Mouse (Mus musculus): ENCODE data around the gene Foxp1. TPM values are rescaled to one million over a fixed set of nuclear protein-coding genes. Genes with fewer than 3 reads are reported as not detected.
A peak's percentile ranks its signal among the peaks of the same experiment; 100 is the strongest.

The Foxp1 gene
- polyA plus RNA-seq, 1 experiment from 2014 or later, result 36.4 TPM

GRCm38 (mm10) chr6:99184051-99184450 lies 338.5 kb downstream of the Foxp1 start:
- 93% methylated on average over 5 of the region's 5 CpGs for WGBS
- Histone ChIP-seq H3K4me3 (ENCODE audit: low read length) (no peak overlapping the region), H3K27ac (ENCODE audit: low read length) (no peak overlapping the region), H3K4me2 (replicated peaks; ENCODE audit: low read depth, low read length) (no peak overlapping the region), H3K9me3 (ENCODE audit: low read length) (no peaks in the 10 kb centered on the region), H3K4me1 (ENCODE audit: insufficient read depth, low read length) (peaks cover 7% of the 10 kb centered on the region; the same call in 1 of the 2 replicates), H3K27me3 (ENCODE audit: insufficient read depth, low read length) (no peaks in the 10 kb centered on the region), H3K9ac (replicated peaks; ENCODE audit: low read length) (no peak overlapping the region), H3K36me3 (ENCODE audit: insufficient read depth, low read length) (no peaks in the 10 kb centered on the region)
- no peak for ATAC-seq (ENCODE audit: low FRiP score, low TSS enrichment)

GRCm38 (mm10) chr6:99182777-99183176 lies 339.7 kb downstream of the Foxp1 start:
- Histone ChIP-seq H3K9me3 (ENCODE audit: low read length) (no peaks in the 10 kb centered on the region), H3K27me3 (ENCODE audit: insufficient read depth, low read length) (no peaks in the 10 kb centered on the region), H3K27ac (ENCODE audit: low read length) (no peak overlapping the region), H3K4me2 (replicated peaks; ENCODE audit: low read depth, low read length) (no peak overlapping the region), H3K9ac (replicated peaks; ENCODE audit: low read length) (no peak overlapping the region), H3K4me3 (ENCODE audit: low read length) (no peak overlapping the region), H3K4me1 (ENCODE audit: insufficient read depth, low read length) (no peaks in the 10 kb centered on the region), H3K36me3 (ENCODE audit: insufficient read depth, low read length) (no peaks in the 10 kb centered on the region)
- ATAC-seq (ENCODE audit: low FRiP score, low TSS enrichment), result no peak
- 94% methylated on average over 4 of the region's 4 CpGs for WGBS

DNA sequence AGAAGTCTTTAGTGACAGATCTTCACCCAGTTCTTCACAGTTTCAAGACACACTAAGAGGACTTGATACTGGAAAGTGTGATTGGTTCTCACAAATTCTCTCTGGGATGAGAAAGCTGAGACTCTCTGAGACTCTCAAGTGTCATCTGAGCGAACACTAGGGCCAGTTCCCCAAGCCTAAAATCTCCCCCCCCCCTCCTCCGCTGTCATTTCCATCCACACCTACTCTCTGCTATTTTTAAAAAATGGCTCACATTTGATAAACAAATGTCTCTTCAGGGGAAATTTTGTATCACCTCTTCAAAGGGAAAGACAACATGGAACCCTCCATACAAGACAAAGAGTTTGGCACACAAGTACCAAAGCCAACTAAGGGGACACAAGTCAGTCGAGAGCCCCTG lies 346.3 kb downstream of the Foxp1 start:
- Histone ChIP-seq H3K4me3 (ENCODE audit: low read length) (no peak overlapping the region), H3K4me2 (replicated peaks; ENCODE audit: low read depth, low read length) (no peak overlapping the region), H3K36me3 (ENCODE audit: insufficient read depth, low read length) (no peaks in the 10 kb centered on the region), H3K27me3 (ENCODE audit: insufficient read depth, low read length) (no peaks in the 10 kb centered on the region), H3K27ac (ENCODE audit: low read length) (no peak overlapping the region), H3K4me1 (ENCODE audit: insufficient read depth, low read length) (peaks cover 21% of the 10 kb centered on the region), H3K9ac (replicated peaks; ENCODE audit: low read length) (no peak overlapping the region), H3K9me3 (ENCODE audit: low read length) (no peaks in the 10 kb centered on the region)
- ATAC-seq (ENCODE audit: low FRiP score, low TSS enrichment), result no peak
- WGBS, result 86% methylated on average over 3 of the region's 3 CpGs

DNA sequence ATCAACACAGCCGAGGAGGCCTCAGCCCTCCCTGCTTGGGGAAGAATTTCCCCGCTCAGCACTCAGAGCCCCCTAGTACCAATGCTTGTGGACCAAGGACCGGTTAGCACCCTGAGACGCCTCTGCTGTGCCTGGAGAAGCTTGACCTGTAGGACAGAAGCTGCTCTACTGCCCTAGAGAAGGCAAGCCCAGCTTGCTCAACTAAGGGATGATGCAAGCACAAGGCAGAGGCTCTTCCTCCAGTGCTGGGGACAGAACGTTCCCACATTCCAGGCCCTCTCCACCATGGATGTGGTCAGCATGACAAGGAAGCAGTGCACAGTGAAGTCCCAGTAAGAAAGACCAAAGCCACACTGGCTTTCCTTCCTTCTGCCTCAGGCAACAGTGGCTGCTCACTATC lies 347.1 kb downstream of the Foxp1 start:
- WGBS, result 83% methylated on average over 5 of the region's 5 CpGs
- H3K27ac ChIP-seq (ENCODE audit: low read length), result no peak overlapping the region
- no peaks in the 10 kb centered on the region for H3K27me3 ChIP-seq (ENCODE audit: insufficient read depth, low read length)
- H3K9ac ChIP-seq (replicated peaks; ENCODE audit: low read length), result no peak overlapping the region
- no peak overlapping the region for H3K4me3 ChIP-seq (ENCODE audit: low read length)
- H3K9me3 ChIP-seq (ENCODE audit: low read length), result no peaks in the 10 kb centered on the region
- peaks cover 21% of the 10 kb centered on the region for H3K4me1 ChIP-seq (ENCODE audit: insufficient read depth, low read length)
- no peak overlapping the region for H3K4me2 ChIP-seq (replicated peaks; ENCODE audit: low read depth, low read length)
- H3K36me3 ChIP-seq (ENCODE audit: insufficient read depth, low read length), result no peaks in the 10 kb centered on the region
- ATAC-seq (ENCODE audit: low FRiP score, low TSS enrichment), result no peak

- no peak overlapping the region for H3K9ac ChIP-seq (replicated peaks; ENCODE audit: low read length)
- no peak overlapping the region for H3K4me2 ChIP-seq (replicated peaks; ENCODE audit: low read depth, low read length)
- 46% methylated on average over 2 of the region's 2 CpGs for WGBS
- H3K27me3 ChIP-seq (ENCODE audit: insufficient read depth, low read length), result no peaks in the 10 kb centered on the region
- no peak overlapping the region for H3K4me3 ChIP-seq (ENCODE audit: low read length)
- H3K36me3 ChIP-seq (ENCODE audit: insufficient read depth, low read length), result no peaks in the 10 kb centered on the region
- H3K27ac ChIP-seq (ENCODE audit: low read length), result peak overlapping the region; percentile 34; the same call in 1 of the 2 replicates
- peaks cover 21% of the 10 kb centered on the region for H3K4me1 ChIP-seq (ENCODE audit: insufficient read depth, low read length)
- no peaks in the 10 kb centered on the region for H3K9me3 ChIP-seq (ENCODE audit: low read length)
- ATAC-seq (ENCODE audit: low FRiP score, low TSS enrichment), result no peak
Observed at GRCm38 (mm10) chr6:99173902-99174210, 348.7 kb downstream of the Foxp1 start.

DNA sequence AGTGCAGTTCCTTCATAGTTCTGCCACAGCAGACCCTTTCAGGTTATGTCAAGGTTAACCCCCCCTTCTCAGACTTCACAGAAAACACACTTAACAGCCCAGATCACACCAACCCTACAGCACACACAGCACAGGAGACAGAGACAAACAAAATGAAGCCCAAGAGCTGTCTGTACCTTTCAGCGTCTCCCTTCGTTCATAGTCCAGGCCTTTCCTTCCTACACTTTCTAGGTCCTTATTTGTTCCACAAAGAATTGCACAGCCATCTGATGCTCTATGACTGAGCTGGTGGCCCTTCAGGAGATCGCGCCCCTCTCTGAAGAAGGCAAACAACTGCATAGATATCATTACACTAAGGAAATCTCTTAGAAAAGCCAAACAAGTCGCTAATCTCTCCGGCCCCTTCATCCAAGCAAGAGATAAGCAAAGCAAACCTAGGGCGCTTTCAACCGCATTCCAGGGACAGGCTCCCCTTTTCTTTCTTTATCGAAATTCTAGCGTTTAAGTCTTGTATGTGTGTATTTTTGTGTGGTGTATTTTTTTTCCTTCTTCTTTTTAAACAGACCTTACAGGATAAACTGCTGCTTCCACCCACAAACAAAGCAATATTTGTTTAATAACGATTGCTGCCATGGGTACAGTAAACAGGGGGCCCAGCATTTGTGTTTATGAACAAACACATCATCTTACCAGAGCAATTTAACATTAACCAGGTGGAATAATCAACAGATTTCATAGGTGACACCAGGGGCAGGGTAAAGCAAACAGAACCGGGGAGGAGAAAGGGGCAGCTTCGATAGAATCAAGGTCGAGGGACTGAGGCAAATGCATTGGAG lies 349.2 kb downstream of the Foxp1 start:
- H3K27me3 ChIP-seq (ENCODE audit: insufficient read depth, low read length), result no peaks in the 10 kb centered on the region
- H3K9me3 ChIP-seq (ENCODE audit: low read length), result no peaks in the 10 kb centered on the region
- no peak overlapping the region for H3K9ac ChIP-seq (replicated peaks; ENCODE audit: low read length)
- H3K36me3 ChIP-seq (ENCODE audit: insufficient read depth, low read length), result no peaks in the 10 kb centered on the region
- no peak overlapping the region for H3K4me3 ChIP-seq (ENCODE audit: low read length)
- ATAC-seq (ENCODE audit: low FRiP score, low TSS enrichment), result no peak
- H3K4me2 ChIP-seq (replicated peaks; ENCODE audit: low read depth, low read length), result no peak overlapping the region
- 69% methylated on average over 14 of the region's 14 CpGs for WGBS
- H3K4me1 ChIP-seq (ENCODE audit: insufficient read depth, low read length), result peaks cover 21% of the 10 kb centered on the region
- H3K27ac ChIP-seq (ENCODE audit: low read length), result peak overlapping the region; percentile 34; the same call in 1 of the 2 replicates

DNA sequence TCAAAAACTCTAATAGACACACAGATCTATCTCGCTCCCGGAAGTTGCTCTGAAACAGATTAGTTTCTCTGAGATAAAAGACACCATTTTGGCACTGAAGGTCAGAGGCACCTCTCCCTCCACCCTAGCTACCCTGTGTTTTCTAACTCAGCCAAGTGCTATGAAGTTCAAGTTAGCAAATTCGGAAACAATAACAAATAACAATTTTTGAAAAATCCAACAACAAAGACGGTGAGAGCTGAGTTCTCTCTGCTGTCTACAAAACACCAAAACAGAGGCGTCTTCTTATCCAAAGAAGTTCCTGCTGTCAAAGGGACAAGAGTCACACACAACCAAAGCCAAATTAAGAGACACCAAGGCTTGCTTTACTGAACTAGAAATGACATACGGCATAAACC lies 349.9 kb downstream of the Foxp1 start:
- 87% methylated on average over 6 of the region's 6 CpGs for WGBS
- H3K27ac ChIP-seq (ENCODE audit: low read length), result no peak overlapping the region
- no peak overlapping the region for H3K4me2 ChIP-seq (replicated peaks; ENCODE audit: low read depth, low read length)

GRCm38 (mm10) chr6:99171901-99172588 lies 350.5 kb downstream of the Foxp1 start:
- no peaks in the 10 kb centered on the region for H3K27me3 ChIP-seq (ENCODE audit: insufficient read depth, low read length)
- no peak overlapping the region for H3K9ac ChIP-seq (replicated peaks; ENCODE audit: low read length)
- no peaks in the 10 kb centered on the region for H3K9me3 ChIP-seq (ENCODE audit: low read length)
- no peaks in the 10 kb centered on the region for H3K36me3 ChIP-seq (ENCODE audit: insufficient read depth, low read length)
- WGBS, result 62% methylated on average over 8 of the region's 8 CpGs
- H3K27ac ChIP-seq (ENCODE audit: low read length), result no peak overlapping the region
- peaks cover 21% of the 10 kb centered on the region for H3K4me1 ChIP-seq (ENCODE audit: insufficient read depth, low read length)
- no peak overlapping the region for H3K4me2 ChIP-seq (replicated peaks; ENCODE audit: low read depth, low read length)
- H3K4me3 ChIP-seq (ENCODE audit: low read length), result no peak overlapping the region
- ATAC-seq (ENCODE audit: low FRiP score, low TSS enrichment), result no peak

More for the DNA sequence above, 349.9 kb downstream of the Foxp1 start:
- Histone ChIP-seq H3K9ac (replicated peaks; ENCODE audit: low read length) (no peak overlapping the region), H3K4me1 (ENCODE audit: insufficient read depth, low read length) (peaks cover 21% of the 10 kb centered on the region), H3K36me3 (ENCODE audit: insufficient read depth, low read length) (no peaks in the 10 kb centered on the region), H3K9me3 (ENCODE audit: low read length) (no peaks in the 10 kb centered on the region), H3K27me3 (ENCODE audit: insufficient read depth, low read length) (no peaks in the 10 kb centered on the region), H3K4me3 (ENCODE audit: low read length) (no peak overlapping the region)
- no peak for ATAC-seq (ENCODE audit: low FRiP score, low TSS enrichment)

DNA sequence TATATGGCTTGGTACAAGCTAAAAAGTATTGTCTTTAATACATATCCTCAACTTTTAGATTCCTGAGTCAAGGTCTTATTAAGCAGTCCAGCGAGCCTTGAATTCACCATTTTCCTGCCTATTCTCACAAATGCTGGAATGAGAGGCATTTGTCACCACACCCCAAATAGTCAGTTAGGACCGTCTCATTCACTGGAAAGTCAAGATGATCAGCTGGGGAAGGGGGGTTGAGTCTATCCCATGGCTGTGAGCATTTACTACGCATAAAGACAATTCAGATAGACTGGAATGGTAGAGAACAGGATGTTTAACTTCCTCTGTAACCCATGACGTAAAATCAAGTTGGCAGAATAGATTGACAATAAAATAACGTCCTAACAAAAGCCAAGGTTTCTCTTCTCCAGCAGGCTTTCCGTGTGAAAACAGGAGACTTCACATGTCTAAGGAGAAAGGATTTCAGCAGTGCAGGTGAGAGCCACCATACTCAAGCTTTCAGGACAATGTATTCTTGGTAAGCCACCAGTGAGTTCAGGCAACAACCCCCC lies 351.2 kb downstream of the Foxp1 start:
- Histone ChIP-seq H3K9me3 (ENCODE audit: low read length) (no peaks in the 10 kb centered on the region), H3K27me3 (ENCODE audit: insufficient read depth, low read length) (no peaks in the 10 kb centered on the region), H3K4me3 (ENCODE audit: low read length) (no peak overlapping the region), H3K27ac (ENCODE audit: low read length) (no peak overlapping the region), H3K4me1 (ENCODE audit: insufficient read depth, low read length) (peaks cover 21% of the 10 kb centered on the region), H3K9ac (replicated peaks; ENCODE audit: low read length) (no peak overlapping the region), H3K36me3 (ENCODE audit: insufficient read depth, low read length) (no peaks in the 10 kb centered on the region), H3K4me2 (replicated peaks; ENCODE audit: low read depth, low read length) (no peak overlapping the region)
- 73% methylated on average over 6 of the region's 6 CpGs for WGBS
- no peak for ATAC-seq (ENCODE audit: low FRiP score, low TSS enrichment)

GRCm38 (mm10) chr6:99168727-99169126 lies 353.8 kb downstream of the Foxp1 start:
- Histone ChIP-seq H3K9me3 (ENCODE audit: low read length) (no peaks in the 10 kb centered on the region), H3K4me1 (ENCODE audit: insufficient read depth, low read length) (peaks cover 18% of the 10 kb centered on the region), H3K36me3 (ENCODE audit: insufficient read depth, low read length) (no peaks in the 10 kb centered on the region), H3K4me2 (replicated peaks; ENCODE audit: low read depth, low read length) (no peak overlapping the region), H3K27me3 (ENCODE audit: insufficient read depth, low read length) (no peaks in the 10 kb centered on the region), H3K27ac (ENCODE audit: low read length) (no peak overlapping the region), H3K9ac (replicated peaks; ENCODE audit: low read length) (no peak overlapping the region), H3K4me3 (ENCODE audit: low read length) (no peak overlapping the region)
- ATAC-seq (ENCODE audit: low FRiP score, low TSS enrichment), result no peak
- WGBS, result 77% methylated on average over 2 of the region's 2 CpGs

Measured in kidney, embryonic 16.5 days (tissue).